ENCODE assay signal across 8 mouse cellular contexts in the genomic region with DNA sequence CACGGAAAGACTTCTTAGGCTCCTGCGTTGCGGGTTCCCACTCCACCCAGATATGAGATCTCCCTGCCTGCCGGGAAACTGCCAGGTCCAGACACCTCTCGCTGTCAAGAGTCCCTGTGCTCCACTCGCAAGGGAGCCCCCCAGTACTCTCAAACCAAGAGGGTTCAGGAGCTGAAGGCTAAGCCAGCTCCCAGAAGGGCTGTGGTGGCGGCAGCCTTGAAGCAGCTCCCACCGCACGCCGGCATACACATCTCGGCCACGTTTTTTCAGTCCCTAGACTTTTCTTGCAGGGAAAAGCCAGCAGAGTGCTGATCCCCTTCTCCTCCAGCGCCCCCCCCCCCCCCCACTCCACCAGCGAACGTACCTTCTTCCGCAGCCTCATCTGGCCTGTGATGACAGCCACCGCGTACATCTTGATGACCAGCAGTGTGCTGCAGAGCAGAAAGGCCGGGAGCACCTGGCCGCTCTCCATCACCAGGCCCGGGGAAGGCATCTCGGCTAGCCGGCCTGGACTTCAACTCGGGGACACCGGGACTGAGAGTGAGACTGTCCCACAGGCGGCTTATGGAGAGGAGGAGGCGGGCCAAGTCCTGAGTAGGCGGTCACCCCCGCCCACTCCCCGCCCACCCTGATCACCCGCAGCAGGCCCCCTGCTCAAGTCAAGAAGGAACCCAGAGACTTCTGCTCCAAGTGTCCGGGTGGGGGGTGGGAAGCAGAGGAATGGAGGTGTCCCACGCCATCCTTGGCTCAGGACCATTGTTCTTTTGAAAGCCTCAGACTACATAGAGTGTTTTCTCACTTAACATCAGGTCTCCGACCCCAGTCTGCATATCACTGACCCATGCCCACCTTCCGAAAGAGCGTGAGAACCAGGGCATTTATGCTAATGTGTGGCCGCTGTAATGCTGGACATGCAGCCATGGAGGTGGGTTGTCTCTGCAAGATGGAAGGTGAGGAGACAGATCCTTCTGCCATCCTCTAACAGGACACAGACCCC. TPM values are rescaled to one million over a fixed set of nuclear protein-coding genes. Genes with fewer than 3 reads are reported as not detected.
DNase-seq lines count a peak whose midpoint lies in the region; ATAC-seq and TF ChIP-seq lines count a peak whose summit lies in the region.

No protein-coding gene starts in this region.

- TF ChIP-seq CTCF in embryonic fibroblast, embryonic 13.5 days (IDR thresholded peaks at IDR 0.05; ENCODE audit: borderline replicate concordance, insufficient read depth, low read length), result no peak

- TF ChIP-seq POLR2A in embryonic fibroblast, embryonic 13.5 days (IDR thresholded peaks at IDR 0.05; ENCODE audit: low read depth, low read length), result peak; percentile 90

- H3K4me1 ChIP-seq in megakaryocyte, embryonic 14.5 days, result peaks cover 22% of the 10 kb centered on the region
- H3K4me1 ChIP-seq in embryonic fibroblast, embryonic 13.5 days (ENCODE audit: control insufficient read depth, insufficient read depth, low read length), result 0 out of 2 replicates have a peak, but pooled peaks cover 3% of the 10 kb centered on the region
- peaks cover 18% of the 10 kb centered on the region for H3K4me1 ChIP-seq in intestine, embryonic 16.5 days (ENCODE audit: control insufficient read depth, insufficient read depth, low read length)
- peaks cover 29% of the 10 kb centered on the region for H3K4me1 ChIP-seq in midbrain, embryonic 10.5 days

- no peaks in the 10 kb centered on the region for H3K9me3 ChIP-seq in megakaryocyte, embryonic 14.5 days
- no peaks in the 10 kb centered on the region for H3K9me3 ChIP-seq in intestine, embryonic 16.5 days (ENCODE audit: control insufficient read depth, low read length)
- H3K9me3 ChIP-seq in midbrain, embryonic 10.5 days (replicated peaks), result no peaks in the 10 kb centered on the region

- 15% methylated on average over 37 of the region's 37 CpGs for WGBS in intestine, embryonic 16.5 days
- 8% methylated on average over 36 of the region's 37 CpGs for WGBS in midbrain, embryonic 10.5 days

- DNase-seq in midbrain, embryonic 10.5 days (ENCODE audit: low spot score), result peak; percentile 60
- DNase-seq in cerebellum, adult 18-20 months, result no peak
- DNase-seq in gastrocnemius, adult 18-20 months (ENCODE audit: low spot score), result no peak

- ATAC-seq in megakaryocyte, adult 5-6 weeks (ENCODE audit: poor library complexity, severe bottlenecking), result no peak
- ATAC-seq in intestine, embryonic 16.5 days, result peak; percentile 76
- ATAC-seq in erythroid progenitor cell, adult 5-6 weeks (replicated peaks; ENCODE audit: low FRiP score, poor library complexity, severe bottlenecking), result no peak

- H3K9ac ChIP-seq in intestine, embryonic 16.5 days (ENCODE audit: low read depth, low read length), result peak overlapping the region; percentile 56

- peak overlapping the region; percentile 64 for H3K4me2 ChIP-seq in intestine, embryonic 16.5 days (ENCODE audit: low read depth, low read length)

- H3K27ac ChIP-seq in embryonic fibroblast, embryonic 13.5 days (ENCODE audit: insufficient read depth, low read length), result no peak overlapping the region
- no peak overlapping the region for H3K27ac ChIP-seq in intestine, embryonic 16.5 days (ENCODE audit: low read length)
- H3K27ac ChIP-seq in midbrain, embryonic 10.5 days (replicated peaks), result peak overlapping the region; percentile 75

- H3K36me3 ChIP-seq in megakaryocyte, embryonic 14.5 days (replicated peaks; ENCODE audit: low read length), result no peaks in the 10 kb centered on the region
- no peaks in the 10 kb centered on the region for H3K36me3 ChIP-seq in intestine, embryonic 16.5 days (ENCODE audit: control insufficient read depth, insufficient read depth, low read length)
- H3K36me3 ChIP-seq in midbrain, embryonic 10.5 days, result no peaks in the 10 kb centered on the region

- peak overlapping the region; percentile 18 for H3K4me3 ChIP-seq in megakaryocyte, embryonic 14.5 days (replicated peaks)
- peak overlapping the region; percentile 32 for H3K4me3 ChIP-seq in embryonic fibroblast, embryonic 13.5 days (ENCODE audit: insufficient read depth, low read length)
- peak overlapping the region; percentile 44 for H3K4me3 ChIP-seq in intestine, embryonic 16.5 days (ENCODE audit: low read length)
- peak overlapping the region; percentile 63 for H3K4me3 ChIP-seq in midbrain, embryonic 10.5 days

- H3K27me3 ChIP-seq in megakaryocyte, embryonic 14.5 days (replicated peaks), result peaks cover 71% of the 10 kb centered on the region
- H3K27me3 ChIP-seq in intestine, embryonic 16.5 days (replicated peaks; ENCODE audit: control insufficient read depth, insufficient read depth, low read length), result peaks cover 7% of the 10 kb centered on the region; the same call in 1 of the 2 replicates
- H3K27me3 ChIP-seq in midbrain, embryonic 10.5 days (ENCODE audit: low read depth, poor library complexity, severe bottlenecking), result peaks cover 39% of the 10 kb centered on the region

RNA-seq across cellular contexts. Expression of a gene that starts 26.6 kb away (rescaled TPM):
- 0.31 TPM in 1 of 2 replicates, not detected in the other for polyA plus RNA-seq in megakaryocyte, embryonic 14.5 days (2012; ENCODE audit: insufficient read depth, low replicate concordance)
- total RNA-seq in megakaryocyte, adult 5-6 weeks (2015), result 0.67 and 2.6 TPM in 2 replicates
- 0.77 and 3.9 TPM in 2 replicates for total RNA-seq in megakaryocyte, adult 5-6 weeks (2017)
- polyA plus RNA-seq in embryonic fibroblast, embryonic 13.5 days (2011; ENCODE audit: insufficient read length, low read depth, missing spikeins), result 37.2 and 41.3 TPM in 2 replicates
- polyA plus RNA-seq in intestine, embryonic 16.5 days (2015; fragmentation: Nextera tagmentation; extraction: Ambion mirVana), result 3.9 and 4.0 TPM in 2 replicates
- polyA plus RNA-seq in midbrain, embryonic 10.5 days (2016; fragmentation: Nextera tagmentation; extraction: Ambion mirVana), result 5.8 and 9.7 TPM in 2 replicates
- 1 to 10 TPM; 2.9 to 4.0 TPM for total RNA-seq in gastrocnemius, adult 18-20 months (2021)
- not detected in 2 replicates for total RNA-seq in erythroid progenitor cell, adult 5-6 weeks (2015; ENCODE audit: low replicate concordance)
- total RNA-seq in erythroid progenitor cell, adult 5-6 weeks (2017; ENCODE audit: low replicate concordance), result 0.77 and 12.5 TPM in 2 replicates

RNA-seq across cellular contexts. Expression of a gene that starts 49.7 kb away (rescaled TPM):
- 2.7 and 9.3 TPM in 2 replicates for polyA plus RNA-seq in megakaryocyte, embryonic 14.5 days (2012; ENCODE audit: insufficient read depth, low replicate concordance)
- 28.1 and 32.7 TPM in 2 replicates for total RNA-seq in megakaryocyte, adult 5-6 weeks (2015)
- total RNA-seq in megakaryocyte, adult 5-6 weeks (2017), result 40.3 and 42.6 TPM in 2 replicates
- 43.9 and 47.1 TPM in 2 replicates for polyA plus RNA-seq in embryonic fibroblast, embryonic 13.5 days (2011; ENCODE audit: insufficient read length, low read depth, missing spikeins)
- polyA plus RNA-seq in intestine, embryonic 16.5 days (2015; fragmentation: Nextera tagmentation; extraction: Ambion mirVana), result 20.9 and 21.7 TPM in 2 replicates
- 21.9 and 22.4 TPM in 2 replicates for polyA plus RNA-seq in midbrain, embryonic 10.5 days (2016; fragmentation: Nextera tagmentation; extraction: Ambion mirVana)
- 10 to 100 TPM; 21.7 to 24.6 TPM for total RNA-seq in gastrocnemius, adult 18-20 months (2021)
- total RNA-seq in erythroid progenitor cell, adult 5-6 weeks (2015; ENCODE audit: low replicate concordance), result 18.0 TPM in 2 replicates
- 17.2 and 25.7 TPM in 2 replicates for total RNA-seq in erythroid progenitor cell, adult 5-6 weeks (2017; ENCODE audit: low replicate concordance)
